Mouse (Mus musculus) retina, embryonic 14.5 days (tissue): ENCODE results near the gene Clasp2.
"Not testable (repeated sequence)": the region's sequence is repeated elsewhere in the genome, so short reads cannot be mapped to it uniquely, and the experiment has no call there.

Experiments
- DNase-seq: peaks from one replicate; pipeline ENCODE4 v3.0.0-alpha.2; 2015; ENCODE audit warnings: low spot score

The Clasp2 gene

DNA sequence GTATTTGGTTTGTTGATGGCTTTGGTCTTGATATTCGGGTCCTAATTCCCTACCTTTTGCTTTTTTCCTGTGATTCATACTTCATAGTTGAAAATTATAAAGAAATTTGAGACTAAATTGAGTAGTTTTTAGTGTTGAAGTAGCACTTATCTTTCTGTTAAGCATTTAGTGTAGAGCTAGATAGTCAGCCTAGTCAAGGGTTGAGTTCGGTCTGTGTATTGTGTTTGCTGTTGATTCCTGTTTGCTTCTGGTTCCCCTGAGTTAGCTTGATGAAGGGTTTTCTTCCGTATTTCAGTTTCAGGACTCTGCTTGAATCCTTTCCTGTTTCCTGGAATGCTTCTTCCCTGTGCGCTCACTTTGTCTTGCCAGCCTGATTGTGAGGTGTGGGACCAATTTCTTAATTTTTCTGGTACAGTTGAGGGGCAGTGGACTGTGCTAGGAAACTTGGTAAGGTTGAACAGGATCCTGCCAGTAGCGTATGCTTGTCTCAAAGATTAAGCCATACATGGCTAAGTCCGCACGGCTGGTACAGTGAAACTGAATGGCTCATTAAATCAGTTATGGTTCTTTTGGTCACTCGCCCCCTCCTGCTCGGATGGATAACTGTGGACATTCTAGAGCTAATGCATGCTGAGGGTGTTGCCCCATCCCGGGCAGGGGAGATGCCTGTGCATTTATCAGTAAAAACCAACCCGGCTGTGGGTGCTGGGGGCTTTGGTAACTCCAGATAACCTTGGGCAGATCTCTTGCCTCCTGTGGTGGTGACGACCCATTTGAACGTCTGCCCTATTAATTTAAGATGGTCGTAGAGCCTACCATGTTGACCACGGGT, 14.8 kb downstream of the Clasp2 start:
- DNase-seq, result peak; percentile 41

DNA sequence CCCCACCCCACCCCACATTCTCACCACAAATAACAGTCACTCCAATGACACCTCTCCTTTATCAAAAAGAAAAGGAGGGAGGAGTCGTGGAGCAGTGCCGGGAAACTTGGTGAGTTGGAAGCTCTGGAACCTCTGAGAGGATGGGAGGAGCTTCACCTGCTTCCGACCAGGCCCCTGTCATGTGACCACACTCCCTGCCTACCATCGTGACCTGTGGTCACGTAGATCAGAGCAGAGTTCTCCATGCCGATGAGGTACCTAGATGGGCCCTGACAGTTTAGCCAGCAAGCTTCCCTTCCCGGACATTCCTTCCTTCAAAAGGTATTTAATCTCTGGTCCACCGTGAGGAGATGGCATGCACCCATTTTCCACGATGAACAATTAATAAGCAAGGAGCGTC, 17.2 kb downstream of the Clasp2 start:
- DNase-seq, result no peak

DNA sequence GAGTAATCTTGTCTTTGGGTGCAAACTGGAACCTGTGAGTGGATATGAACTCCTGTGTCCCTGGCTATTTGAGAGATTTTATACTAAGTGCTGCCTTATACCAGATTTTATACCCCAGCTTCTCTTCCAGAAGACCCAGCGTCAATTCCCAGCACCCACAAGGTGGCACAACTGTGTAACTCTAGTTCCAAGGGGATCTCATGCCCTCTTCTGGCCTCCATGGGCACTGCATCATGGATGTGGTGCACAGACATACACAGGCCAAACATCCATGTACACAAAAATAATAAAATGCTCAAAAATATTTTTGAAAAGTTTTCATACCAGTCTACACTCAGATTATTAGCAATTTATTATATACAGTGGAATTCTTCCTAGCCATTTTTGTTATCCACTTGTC, 18.4 kb downstream of the Clasp2 start:
- DNase-seq, result no peak

DNA sequence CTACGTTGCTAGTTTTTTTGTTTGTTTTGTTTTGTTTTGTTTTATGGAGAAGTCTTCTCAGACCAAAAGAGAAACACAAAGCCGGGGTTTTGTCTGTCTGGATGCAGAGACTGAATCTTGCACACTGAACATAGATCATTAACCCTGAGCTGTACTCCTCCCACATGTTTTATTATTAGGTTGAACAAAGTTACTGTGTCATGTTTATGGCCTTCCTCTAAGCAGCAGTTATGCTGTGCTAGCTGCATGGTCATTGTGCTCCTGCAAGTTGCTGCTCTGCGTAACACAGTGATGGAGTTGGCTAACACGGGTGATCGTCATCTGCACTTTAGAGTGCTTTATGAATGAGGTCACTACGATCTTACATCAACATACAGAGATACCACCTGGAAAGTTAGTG, 21.1 kb downstream of the Clasp2 start:
- no peak for DNase-seq

DNA sequence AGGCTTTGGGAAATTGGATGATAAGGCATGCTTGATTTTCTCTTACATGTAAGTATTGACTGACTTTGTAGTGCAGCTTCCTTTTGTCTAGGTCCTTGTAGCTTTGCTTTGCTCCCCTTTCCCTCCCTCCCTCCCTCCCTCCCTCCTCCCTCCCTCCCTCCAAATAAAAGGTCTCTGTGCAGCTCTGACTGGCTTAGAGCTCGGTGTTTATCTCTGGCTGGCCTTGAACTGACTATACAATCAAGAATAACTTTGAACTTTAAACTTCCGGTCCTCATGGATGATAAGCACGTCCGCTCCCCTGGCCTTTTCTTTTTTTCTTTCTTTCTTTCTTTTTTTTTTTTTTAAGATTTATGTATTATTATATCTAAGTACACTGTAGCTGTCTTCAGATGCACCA, 21.9 kb downstream of the Clasp2 start:
- no peak for DNase-seq

DNA sequence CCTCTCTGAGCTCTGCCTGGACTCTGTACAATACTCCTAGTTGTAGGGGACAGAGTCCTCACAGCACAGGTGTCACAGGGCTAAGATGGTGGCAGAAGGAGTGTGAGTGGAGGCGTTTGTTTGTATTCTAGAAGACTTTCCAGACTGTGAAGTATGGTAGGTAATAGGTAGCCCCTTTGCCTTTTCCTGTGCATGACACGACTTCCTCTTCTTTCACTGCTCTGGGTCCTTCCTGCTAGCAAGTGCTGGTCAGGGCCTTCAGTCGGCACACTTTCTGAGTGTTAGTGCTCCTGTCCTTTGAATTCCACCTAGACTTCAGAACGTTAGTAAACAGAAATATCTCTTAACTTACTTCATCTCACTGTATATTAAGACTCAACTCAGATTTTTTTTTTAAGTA, 29.4 kb downstream of the Clasp2 start:
- no peak for DNase-seq

DNA sequence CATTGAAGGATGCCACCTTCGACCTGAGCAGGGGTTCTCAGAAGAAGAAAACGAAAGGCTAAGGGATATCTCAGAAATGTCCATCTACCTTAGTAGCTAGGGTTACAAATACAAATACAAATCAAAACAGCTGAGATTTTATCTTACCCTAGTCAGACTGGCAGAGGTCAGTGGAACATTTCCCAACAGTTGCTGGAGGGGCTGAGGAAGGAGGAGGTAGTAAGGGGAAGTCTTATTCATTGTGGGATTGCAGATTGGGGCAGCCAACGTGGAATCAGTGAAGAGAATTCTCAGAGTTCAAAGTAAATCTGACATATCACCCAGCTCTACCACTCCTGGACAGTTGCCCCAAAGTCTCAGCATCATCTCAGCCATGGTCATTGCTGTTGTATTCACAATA, 39.6 kb downstream of the Clasp2 start:
- DNase-seq, result no peak

DNA sequence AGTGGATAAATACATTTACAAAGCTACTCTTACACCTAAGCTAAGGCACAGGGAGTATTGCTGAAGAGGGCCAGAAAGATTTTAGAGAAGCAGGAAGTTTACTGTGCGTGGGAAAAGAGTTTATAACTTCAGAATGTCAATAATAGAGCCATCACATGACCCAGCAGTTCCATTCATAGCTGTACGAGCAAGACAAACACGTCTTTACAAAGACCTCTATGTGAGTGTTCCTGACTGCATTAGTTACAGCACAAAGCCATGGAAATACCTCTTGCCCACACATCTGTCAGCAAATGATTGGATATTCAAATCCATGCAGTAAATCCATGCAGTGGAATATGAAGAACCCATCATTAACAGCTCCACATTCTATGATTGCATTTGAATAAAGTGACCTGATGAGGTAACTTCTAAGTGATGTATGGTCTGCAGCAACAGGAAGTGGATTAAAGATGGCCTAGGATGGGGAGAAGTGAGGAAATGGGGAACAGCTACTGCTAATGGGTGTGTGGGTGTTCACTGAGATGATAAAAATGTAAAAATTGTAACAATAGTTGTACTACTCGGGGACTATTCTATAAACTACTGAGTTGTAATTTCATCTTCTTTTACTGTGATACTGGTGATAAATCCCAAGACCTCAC, 41.2 kb downstream of the Clasp2 start:
- no peak for DNase-seq

DNA sequence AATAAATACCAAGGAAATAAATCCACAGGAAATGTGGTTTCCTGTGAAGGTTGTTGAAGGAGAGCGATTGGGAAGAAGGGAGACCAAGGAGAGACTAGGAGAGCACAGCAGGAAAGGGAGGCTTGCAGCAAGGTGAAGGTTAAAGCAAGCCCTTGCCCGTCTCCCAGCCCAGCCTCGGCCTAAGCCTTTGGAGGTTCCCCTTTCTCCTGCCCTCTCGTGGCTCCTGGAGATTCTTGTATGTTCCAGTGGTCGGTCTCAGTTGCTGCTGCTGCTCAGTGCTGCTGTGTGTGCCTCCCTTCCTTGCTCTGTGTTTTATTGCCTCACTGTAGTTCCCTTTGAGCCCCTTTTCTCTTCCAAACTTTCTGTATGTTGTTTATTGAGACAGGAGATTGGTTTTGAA, 42.4 kb downstream of the Clasp2 start:
- no peak for DNase-seq

DNA sequence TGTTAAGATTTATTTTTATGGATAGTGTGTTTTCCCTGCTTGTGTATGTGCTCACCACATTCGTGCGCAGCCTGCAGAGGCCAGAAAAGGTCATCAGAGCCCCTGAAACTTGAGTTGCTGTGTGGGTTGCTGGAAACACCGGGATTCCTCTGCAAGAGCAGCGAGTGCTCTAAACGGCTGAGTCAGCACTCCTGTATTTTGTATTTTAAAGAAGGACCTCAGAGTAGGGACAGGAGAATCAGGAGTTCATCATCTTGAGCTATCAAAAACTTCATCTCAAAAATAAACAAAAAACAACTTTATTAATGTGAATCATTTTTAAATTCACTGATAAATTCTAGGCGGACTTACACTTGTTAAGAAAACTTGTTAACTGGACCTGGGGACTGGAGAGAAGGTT, 48.0 kb downstream of the Clasp2 start:
- DNase-seq, result not testable (repeated sequence)

DNA sequence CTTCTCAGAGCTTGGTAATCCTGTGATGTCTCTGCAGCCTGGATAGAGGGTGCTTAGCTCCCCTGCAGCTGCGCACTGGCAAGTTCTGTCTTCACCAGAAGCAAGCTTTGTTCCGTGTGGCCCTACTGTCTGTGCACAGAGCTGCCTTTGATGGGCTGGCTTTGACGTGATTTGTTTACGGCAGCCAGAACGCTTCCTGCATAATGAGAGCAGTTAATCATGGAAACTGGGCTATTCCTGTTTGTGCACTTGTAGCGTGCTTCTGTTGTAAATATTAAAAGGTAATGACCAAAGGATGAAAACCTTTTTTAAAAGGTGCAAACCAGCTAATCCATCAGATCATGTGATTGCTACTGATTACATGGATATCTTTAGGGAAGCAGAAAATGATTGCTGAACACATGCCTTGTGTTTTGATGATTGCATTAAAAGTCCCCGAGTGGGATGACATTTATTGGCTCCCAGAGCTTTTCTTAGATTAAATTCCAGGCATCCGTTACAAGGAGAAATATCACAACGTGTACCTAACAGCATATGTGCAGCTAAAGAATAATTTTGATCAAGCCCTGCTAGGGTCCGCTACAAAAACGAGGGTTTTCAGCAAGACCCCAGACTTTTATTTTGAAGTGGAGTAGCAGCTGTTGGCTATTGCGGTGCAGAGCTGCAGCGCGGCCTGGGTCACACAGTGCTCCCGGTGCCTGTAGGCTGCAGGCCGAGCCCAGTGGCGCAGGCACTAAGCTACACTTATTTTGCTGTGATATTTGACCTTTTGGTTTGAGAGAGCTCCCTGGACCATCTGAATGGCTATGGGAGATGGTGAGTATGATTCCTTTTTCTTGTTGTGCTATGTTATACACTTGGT, 51.6 kb downstream of the Clasp2 start:
- DNase-seq, result peak; percentile 90

DNA sequence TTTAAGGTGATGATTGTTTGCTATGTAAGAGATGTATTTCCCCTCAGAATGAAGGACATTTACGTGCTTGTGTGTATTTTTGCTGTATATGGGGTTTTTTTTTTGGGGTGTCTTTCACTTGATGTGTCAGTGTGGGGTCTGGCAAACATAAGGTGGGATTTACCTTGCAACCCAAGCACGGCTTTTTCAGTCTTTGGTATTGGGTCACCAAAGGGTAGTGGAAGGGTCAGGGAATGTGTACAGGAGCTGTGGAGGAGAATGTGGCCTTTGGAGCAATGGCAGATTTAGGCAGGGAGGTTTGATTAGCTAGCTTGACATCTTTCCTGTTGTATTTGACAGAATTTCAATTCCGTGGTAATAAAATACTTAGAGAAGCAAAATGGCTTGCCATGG, 52.2 kb downstream of the Clasp2 start:
- DNase-seq, result no peak

DNA sequence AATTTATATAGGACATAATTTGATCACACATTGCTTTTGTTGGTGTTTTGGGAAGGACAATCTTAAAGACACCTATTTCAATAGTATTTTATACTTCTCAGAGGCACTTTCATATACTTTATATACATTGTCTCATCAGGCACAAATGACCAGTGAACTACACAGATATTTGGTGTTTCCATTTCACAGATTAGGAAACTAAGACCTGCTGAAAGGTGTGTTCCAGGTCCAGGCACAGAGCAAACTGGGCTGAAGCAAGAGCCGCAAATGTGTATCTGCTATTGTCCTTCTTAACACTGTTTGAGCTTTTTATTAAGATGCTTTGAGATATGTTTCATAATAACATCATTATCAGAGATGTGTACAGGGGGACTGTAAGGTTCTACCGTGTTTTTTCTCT, 52.7 kb downstream of the Clasp2 start:
- no peak for DNase-seq

DNA sequence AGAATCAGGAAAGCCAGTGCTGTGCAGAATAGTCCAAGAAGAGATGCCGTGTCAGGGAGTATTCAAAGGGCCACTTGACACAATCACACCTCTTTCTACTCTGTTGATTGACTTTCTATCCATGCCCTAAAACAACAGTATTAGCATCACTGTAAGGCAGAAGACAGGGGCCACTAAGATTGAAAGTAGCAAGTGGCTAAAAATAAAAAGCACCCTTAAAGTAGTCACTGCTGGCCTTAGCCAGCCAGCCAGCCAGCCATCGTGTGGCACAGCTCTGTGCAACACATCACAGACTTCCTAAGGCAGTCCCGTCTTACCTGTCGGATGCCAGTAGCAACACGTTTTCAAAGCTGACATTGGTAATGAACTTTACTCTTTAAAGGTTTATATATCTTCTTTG, 55.9 kb downstream of the Clasp2 start:
- no peak for DNase-seq

DNA sequence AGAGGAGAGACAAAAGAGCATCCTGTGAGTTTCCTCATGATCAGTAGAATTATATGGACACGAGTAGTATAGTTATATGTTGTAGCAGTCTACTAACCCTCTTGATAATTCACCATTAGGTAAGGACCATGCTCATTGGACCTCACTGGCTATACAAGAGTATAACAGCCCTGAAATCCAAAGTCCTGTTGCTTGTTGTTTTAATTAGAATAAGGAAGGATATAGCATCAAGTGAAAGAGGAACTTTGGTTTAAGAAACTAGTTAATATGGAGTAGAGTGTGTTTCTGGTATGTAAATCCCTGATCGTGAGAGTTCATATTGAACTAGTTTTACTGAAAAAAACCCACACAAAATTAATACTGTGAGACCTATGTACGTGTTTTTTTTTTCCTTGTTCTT, 59.4 kb downstream of the Clasp2 start:
- no peak for DNase-seq

DNA sequence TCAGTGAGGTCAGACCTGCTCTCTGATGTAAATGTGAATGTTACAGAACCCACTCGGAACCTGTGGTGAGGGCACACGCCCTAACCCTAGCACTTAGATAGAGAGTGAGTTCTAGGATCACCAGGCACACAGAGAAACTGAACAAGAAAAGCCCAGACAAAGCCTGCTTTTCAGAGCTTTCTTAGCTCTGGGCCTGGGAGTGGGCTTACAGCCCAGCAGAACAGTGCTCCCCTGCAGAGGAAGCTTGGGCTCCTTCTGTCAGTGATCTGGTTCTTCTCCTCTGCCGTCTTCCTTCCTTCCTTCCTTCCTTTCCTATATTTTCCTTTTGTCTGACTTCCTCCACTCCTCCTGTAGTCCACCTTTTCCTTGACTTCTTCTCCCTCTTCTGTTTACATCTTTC, 61.5 kb downstream of the Clasp2 start:
- no peak for DNase-seq

DNA sequence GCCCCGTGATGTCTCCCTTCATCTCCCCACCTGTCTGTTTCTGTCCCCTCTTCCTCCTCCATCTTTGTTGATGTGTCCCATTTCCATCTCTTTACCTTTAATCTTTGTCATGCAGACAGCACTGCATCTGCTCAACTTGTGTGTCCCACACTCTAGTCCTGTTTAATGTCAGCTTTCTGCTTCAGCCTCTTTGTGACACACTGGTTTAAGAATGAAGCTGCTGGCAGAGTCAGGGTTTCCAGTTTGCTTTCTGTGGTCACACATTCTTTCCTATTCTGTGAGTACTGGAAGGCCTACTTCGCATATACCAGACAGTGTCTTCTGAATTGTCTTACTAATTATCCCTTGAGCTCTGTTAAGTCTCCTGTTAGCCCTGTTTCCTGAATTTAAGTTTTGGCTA, 62.5 kb downstream of the Clasp2 start:
- no peak for DNase-seq

DNA sequence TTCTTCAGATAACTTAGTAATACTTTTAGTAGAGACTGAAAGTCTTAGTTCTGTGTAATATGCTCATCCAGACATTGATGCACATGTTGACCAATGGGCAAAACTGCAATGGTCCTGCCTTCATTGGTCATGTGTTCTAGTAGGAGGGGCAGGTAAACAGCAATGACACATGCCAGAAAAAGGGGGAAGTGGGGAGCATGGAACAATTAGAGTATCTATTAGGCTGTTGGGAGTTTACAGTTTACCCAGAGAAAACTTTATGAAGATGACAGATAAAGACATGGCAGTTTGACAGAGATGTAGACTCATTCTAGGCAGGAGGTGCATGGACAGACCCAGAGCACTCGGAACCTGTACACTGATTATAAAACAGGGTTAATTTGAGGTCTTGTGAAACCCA, 64.1 kb downstream of the Clasp2 start:
- DNase-seq, result no peak

DNA sequence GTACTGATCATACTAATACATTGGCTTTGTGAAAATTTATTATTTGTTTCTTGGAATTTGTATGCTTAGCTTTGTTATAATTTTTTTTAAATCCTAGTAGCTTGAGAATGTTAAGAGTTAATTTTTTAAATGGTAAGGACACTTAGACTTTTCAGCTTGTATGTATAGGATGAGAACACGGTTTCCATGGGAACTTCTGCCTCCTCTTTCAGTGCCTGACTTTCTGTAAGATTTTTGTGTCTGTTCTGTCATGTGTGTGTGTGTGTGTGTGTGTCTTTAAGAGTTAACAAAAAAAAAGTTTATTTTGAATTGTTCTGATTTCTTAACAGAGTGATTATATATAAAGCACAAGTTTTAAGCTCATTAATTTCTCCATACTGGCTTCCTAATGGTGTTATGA, 70.1 kb downstream of the Clasp2 start:
- DNase-seq, result no peak

DNA sequence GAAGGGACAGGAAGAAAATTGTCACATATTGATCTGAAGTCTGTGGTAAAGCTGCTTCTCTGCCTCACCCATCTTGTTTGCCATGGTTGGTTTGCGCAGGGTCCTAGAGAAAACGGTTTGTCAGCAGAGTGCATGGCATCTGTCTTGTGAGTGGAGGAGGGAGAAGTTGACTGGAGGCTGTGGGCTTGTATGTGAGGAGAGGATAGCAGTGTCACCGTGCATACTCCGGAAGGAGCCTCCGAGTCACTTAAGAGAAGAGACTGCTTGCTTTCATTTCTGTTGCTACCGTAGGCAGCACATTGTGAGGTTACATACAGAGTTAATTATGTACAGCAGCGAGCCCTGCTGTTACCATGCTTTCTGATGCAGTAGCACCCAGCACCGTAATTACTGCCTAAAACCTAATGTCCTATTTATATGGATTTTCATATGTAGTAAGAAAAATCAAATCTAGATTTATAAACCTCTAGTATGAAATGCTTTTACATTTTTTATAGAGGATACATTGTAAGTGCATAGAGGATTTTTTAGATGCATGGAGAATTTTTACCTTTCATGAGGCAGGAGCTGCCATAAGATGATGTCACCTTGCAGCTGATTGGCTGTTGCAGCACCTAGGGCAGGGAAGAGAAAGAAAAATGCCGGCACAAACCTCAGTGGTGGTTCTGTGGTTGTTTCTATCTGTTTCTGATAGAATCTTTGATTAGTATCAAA, 70.8 kb downstream of the Clasp2 start:
- peak; percentile 63 for DNase-seq

DNA sequence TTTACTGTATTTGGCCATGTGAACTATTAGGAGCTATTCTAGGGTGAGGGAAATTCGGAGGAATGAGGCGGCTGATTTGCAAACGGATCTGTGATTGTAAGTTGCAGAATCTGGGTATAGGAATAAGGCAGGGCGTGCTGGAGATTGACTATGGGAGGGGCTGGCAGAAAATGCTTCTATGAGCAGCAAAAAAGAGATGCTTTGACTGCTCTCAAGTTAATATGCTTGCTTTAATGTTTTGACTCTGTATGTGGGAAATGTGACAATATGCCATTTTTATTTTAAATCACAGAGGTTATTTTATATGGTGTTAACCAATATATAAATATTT, 71.4 kb downstream of the Clasp2 start:
- no peak for DNase-seq

DNA sequence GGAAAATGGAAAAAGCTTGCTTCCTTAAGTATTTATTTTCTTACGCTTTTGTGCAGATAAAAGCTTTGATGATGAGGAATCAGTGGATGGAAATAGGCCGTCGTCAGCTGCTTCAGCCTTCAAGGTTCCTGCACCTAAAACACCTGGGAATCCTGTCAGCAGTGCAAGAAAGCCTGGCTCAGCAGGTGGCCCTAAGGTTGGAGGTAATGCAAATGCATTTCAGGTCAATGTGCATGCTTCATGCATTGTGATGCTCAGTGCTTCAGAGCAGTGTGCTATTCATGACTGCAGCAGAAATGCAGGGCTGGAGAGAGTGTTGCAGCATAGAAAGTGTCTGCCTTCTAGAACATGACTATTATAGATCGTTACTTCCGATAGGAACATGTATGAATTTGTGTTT, 71.8 kb downstream of the Clasp2 start:
- DNase-seq, result no peak
